Mouse (Mus musculus) testis, adult 2 months (tissue): ENCODE measurements around the gene Cpb1. TPM values are rescaled to one million over a fixed set of nuclear protein-coding genes. Genes with fewer than 3 reads are reported as not detected.

Experiments
- H3K27ac ChIP-seq: fragments of 200-500 bp; 2 replicates; pipeline ENCODE4 v1.5.1; 2012; ENCODE audit warnings: low read depth, low read length; ENCODE audit not compliant: control insufficient read depth, insufficient read depth
- H3K27me3 ChIP-seq: fragments of 200-500 bp; 2 replicates; pipeline ENCODE4 v1.6.1; 2012; ENCODE audit warnings: mild to moderate bottlenecking, low read length, moderate library complexity; ENCODE audit not compliant: control insufficient read depth, insufficient read depth
- H3K36me3 ChIP-seq: fragments of 200-500 bp; 2 replicates; pipeline ENCODE4 v1.6.1; 2012; ENCODE audit warnings: mild to moderate bottlenecking, low read length; ENCODE audit not compliant: control insufficient read depth, insufficient read depth
- H3K4me1 ChIP-seq: fragments of 200-500 bp; 2 replicates; pipeline ENCODE4 v1.6.1; 2012; ENCODE audit warnings: low read length; ENCODE audit not compliant: control insufficient read depth, insufficient read depth
- H3K4me3 ChIP-seq: fragments of 200-500 bp; 2 replicates; pipeline ENCODE4 v1.5.1; 2012; ENCODE audit warnings: low read depth, mild to moderate bottlenecking, low read length, moderate library complexity, mixed read lengths; ENCODE audit not compliant: control insufficient read depth
- CTCF ChIP-seq: fragments of 200-500 bp; IDR thresholded peaks from 2 replicates; pipeline ENCODE4 v1.5.1; 2012; ENCODE audit warnings: low read depth, mild to moderate bottlenecking, inconsistent platforms, low read length, moderate library complexity; ENCODE audit not compliant: control insufficient read depth, insufficient read depth, insufficient replicate concordance
- POLR2A ChIP-seq: fragments of 200-500 bp; IDR thresholded peaks from 2 replicates; pipeline ENCODE4 v1.6.1; 2012; ENCODE audit warnings: low read depth, mild to moderate bottlenecking, inconsistent platforms, low read length, moderate library complexity; ENCODE audit not compliant: control insufficient read depth
- polyA plus RNA-seq: library from polyadenylated mRNA; depleted of rRNA; stranded (reverse); fragments of >200 nt; gene quantifications from 2 replicates; pipeline ENCODE4 v1.2.3, GENCODE M21; 2012

The Cpb1 gene
- polyA plus RNA-seq, 1 experiment, result 0.12 TPM

GRCm38 (mm10) chr3:20291370-20291769 is 15.8 kb upstream of the Cpb1 start:
- H3K27ac ChIP-seq, result no peak overlapping the region
- no peak for TF ChIP-seq POLR2A
- no peak for TF ChIP-seq CTCF
- no peaks in the 10 kb centered on the region for H3K4me1 ChIP-seq
- H3K4me3 ChIP-seq, result no peak overlapping the region
- no peaks in the 10 kb centered on the region for H3K27me3 ChIP-seq
- no peaks in the 10 kb centered on the region for H3K36me3 ChIP-seq

- Histone ChIP-seq H3K27me3 (no peaks in the 10 kb centered on the region), H3K4me3 (no peak overlapping the region), H3K27ac (no peak overlapping the region), H3K36me3 (no peaks in the 10 kb centered on the region), H3K4me1 (no peaks in the 10 kb centered on the region)
- TF ChIP-seq CTCF (no peak), POLR2A (no peak)
These were observed 13.2 kb upstream of the Cpb1 start for GRCm38 (mm10) chr3:20288761-20289160.

GRCm38 (mm10) chr3:20281796-20282195 is 6.3 kb upstream of the Cpb1 start:
- TF ChIP-seq CTCF, result no peak
- TF ChIP-seq POLR2A, result no peak
- no peaks in the 10 kb centered on the region for H3K36me3 ChIP-seq
- H3K27ac ChIP-seq, result no peak overlapping the region
- H3K4me3 ChIP-seq, result no peak overlapping the region
- no peaks in the 10 kb centered on the region for H3K27me3 ChIP-seq
- H3K4me1 ChIP-seq, result no peaks in the 10 kb centered on the region

- TF ChIP-seq POLR2A (no peak), CTCF (no peak)
- no peaks in the 10 kb centered on the region for H3K36me3 ChIP-seq
- H3K27me3 ChIP-seq, result no peaks in the 10 kb centered on the region
- no peak overlapping the region for H3K4me3 ChIP-seq
- no peak overlapping the region for H3K27ac ChIP-seq
- no peaks in the 10 kb centered on the region for H3K4me1 ChIP-seq
These were observed 20.7 kb downstream of the Cpb1 start for GRCm38 (mm10) chr3:20254566-20255479.

- H3K27me3 ChIP-seq, result no peaks in the 10 kb centered on the region
- H3K27ac ChIP-seq, result no peak overlapping the region
- H3K4me3 ChIP-seq, result no peak overlapping the region
- H3K36me3 ChIP-seq, result no peaks in the 10 kb centered on the region
- no peak for TF ChIP-seq CTCF
- no peak for TF ChIP-seq POLR2A
- H3K4me1 ChIP-seq, result no peaks in the 10 kb centered on the region
These were observed 31.6 kb downstream of the Cpb1 start for GRCm38 (mm10) chr3:20243913-20244312.

GRCm38 (mm10) chr3:20242050-20242449 is 33.5 kb downstream of the Cpb1 start, which contains the start of gene Cpa3:
TSS of gene Cpa3 (minus strand) at chr3:20242181.
- H3K4me1 ChIP-seq, result no peaks in the 10 kb centered on the region
- no peaks in the 10 kb centered on the region for H3K36me3 ChIP-seq
- TF ChIP-seq CTCF (no peak), POLR2A (no peak)
- H3K27ac ChIP-seq, result no peak within 1 kb of the TSS
- H3K27me3 ChIP-seq, result no peaks in the 10 kb centered on the region
- H3K4me3 ChIP-seq, result no peak within 1 kb of the TSS

GRCm38 (mm10) chr3:20239741-20240140 is 35.8 kb downstream of the Cpb1 start:
- no peak overlapping the region for H3K27ac ChIP-seq
- TF ChIP-seq CTCF (no peak), POLR2A (no peak)
- H3K4me3 ChIP-seq, result no peak overlapping the region

More at GRCm38 (mm10) chr3:20239741-20240140, 35.8 kb downstream of the Cpb1 start:
- Histone ChIP-seq H3K27me3 (no peaks in the 10 kb centered on the region), H3K4me1 (no peaks in the 10 kb centered on the region), H3K36me3 (no peaks in the 10 kb centered on the region)
